Mouse (Mus musculus) C2C12 (cell line): ENCODE results near the gene Cntnap2.

Experiments used
- CTCF ChIP-seq: IDR thresholded peaks from one replicate; pipeline ENCODE4 v1.5.1; 2011; ENCODE audit not compliant: control insufficient read depth, insufficient read depth, insufficient read length
- USF1 ChIP-seq: IDR thresholded peaks from one replicate; pipeline ENCODE4 v1.6.1; 2011; ENCODE audit warnings: low read depth, mild to moderate bottlenecking, control low read depth, moderate library complexity

- no peak for TF ChIP-seq CTCF
- no peak for TF ChIP-seq USF1
Observed at GRCm38 (mm10) chr6:46484392-46484791, 1425.2 kb downstream of the Cntnap2 start.
